Mouse (Mus musculus) liver, embryonic 15.5 days (tissue): ENCODE data around the gene Zfp709. TPM values are rescaled to one million over a fixed set of nuclear protein-coding genes. Genes with fewer than 3 reads are reported as not detected.
A peak's percentile ranks its signal among the peaks of the same experiment; 100 is the strongest.
"Not testable (repeated sequence)": the region's sequence is repeated elsewhere in the genome, so short reads cannot be mapped to it uniquely, and the experiment has no call there.

Experiments used
- ATAC-seq: fragments of 200-750 bp; cut with Nextera tagmentation; 2 replicates; pipeline ENCODE4 v1.8.0; 2017; ENCODE audit warnings: moderate number of reproducible peaks, mild to moderate bottlenecking, moderate library complexity; ENCODE audit not compliant: insufficient read depth
- H3K27ac ChIP-seq: fragments of 300-500 bp; sonication (generic); replicated peaks from 2 replicates; pipeline ENCODE4 v1.5.1; 2015; ENCODE audit warnings: mild to moderate bottlenecking, inconsistent platforms
- H3K27me3 ChIP-seq: fragments of 300-500 bp; sonication (generic); 2 replicates; pipeline ENCODE4 v1.6.1; 2015; ENCODE audit warnings: mild to moderate bottlenecking, inconsistent platforms
- H3K36me3 ChIP-seq: fragments of 300-500 bp; sonication (generic); replicated peaks from 2 replicates; pipeline ENCODE4 v1.6.1; 2015; ENCODE audit warnings: moderate library complexity, mild to moderate bottlenecking, inconsistent platforms
- H3K4me1 ChIP-seq: fragments of 300-500 bp; sonication (generic); replicated peaks from 2 replicates; pipeline ENCODE4 v1.6.1; 2015; ENCODE audit warnings: inconsistent platforms
- H3K4me2 ChIP-seq: fragments of 300-500 bp; sonication (generic); 2 replicates; pipeline ENCODE4 v1.6.1; 2015; ENCODE audit warnings: moderate library complexity, mild to moderate bottlenecking, inconsistent platforms
- H3K4me3 ChIP-seq: fragments of 300-500 bp; sonication (generic); replicated peaks from 2 replicates; pipeline ENCODE4 v1.5.1; 2015; ENCODE audit warnings: mild to moderate bottlenecking, inconsistent platforms
- H3K9ac ChIP-seq: fragments of 300-500 bp; sonication (generic); 2 replicates; pipeline ENCODE4 v1.6.1; 2015; ENCODE audit warnings: moderate library complexity, mild to moderate bottlenecking, inconsistent platforms
- H3K9me3 ChIP-seq: fragments of 300-500 bp; sonication (generic); replicated peaks from 2 replicates; pipeline ENCODE4 v1.6.1; 2016; ENCODE audit warnings: inconsistent platforms
- WGBS: fragments of 180-500 bp; shearing (Covaris S2); methylation state at CpG from one replicate; pipeline ENCODE4 v1.1.7; 2015; ENCODE audit warnings: mixed read lengths; ENCODE audit not compliant: insufficient replicate concordance; 5-methylcytosine and 5-hydroxymethylcytosine counted together
- polyA plus RNA-seq: library from polyadenylated mRNA; unstranded; fragments of >200 nt; fragmentation: Nextera tagmentation; extraction: Ambion mirVana; gene quantifications from 2 replicates; pipeline ENCODE4 v1.2.1, GENCODE M21; 2015

Zfp709 gene
- polyA plus RNA-seq, 1 experiment from 2014 or later: 1.8 TPM

DNA sequence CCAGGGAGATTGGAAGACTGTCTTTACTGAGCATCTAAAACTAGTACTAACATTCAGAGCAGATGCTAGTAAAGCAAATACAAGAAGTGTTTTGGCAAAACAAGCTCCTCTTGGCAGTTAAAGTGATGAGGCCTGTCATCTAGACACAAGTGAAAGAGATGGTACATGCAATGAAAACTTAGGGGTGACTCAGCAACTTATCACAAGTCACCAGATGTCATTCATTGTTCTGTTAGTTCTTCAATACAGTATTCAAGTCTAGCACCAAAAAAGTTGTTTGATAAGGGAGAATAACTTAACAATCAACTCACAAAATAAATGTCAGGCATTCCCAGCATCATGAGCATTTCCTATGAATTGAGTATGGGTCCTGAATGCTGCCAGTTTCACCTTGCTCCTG, 46.0 kb downstream of the Zfp709 start:
- ATAC-seq: no peak
- Histone ChIP-seq H3K4me1 (peaks cover 20% of the 10 kb centered on the region), H3K27ac (no peak overlapping the region; the same call in 1 of the 2 replicates), H3K9ac (no peak overlapping the region), H3K4me3 (no peak overlapping the region), H3K36me3 (peaks cover 40% of the 10 kb centered on the region), H3K27me3 (no peaks in the 10 kb centered on the region), H3K4me2 (no peak overlapping the region), H3K9me3 (no peaks in the 10 kb centered on the region)

DNA sequence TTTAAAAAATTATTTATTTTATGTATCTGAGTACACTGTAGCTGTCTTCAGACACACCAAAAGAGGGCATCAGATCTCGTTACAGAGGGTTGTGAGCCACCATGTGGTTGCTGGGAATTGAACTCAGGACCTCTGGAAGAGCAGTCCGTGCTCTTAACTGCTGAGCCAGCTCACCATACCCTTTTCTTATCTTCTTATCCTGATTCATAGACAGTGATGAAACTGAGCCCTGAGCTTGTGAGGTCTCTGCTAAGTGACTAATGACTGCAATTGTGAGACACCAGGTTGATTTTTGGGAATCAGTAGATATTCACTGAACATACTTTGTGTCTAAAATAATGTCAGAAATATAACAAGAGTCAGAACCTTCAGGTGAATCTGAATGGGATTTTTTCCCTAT, 56.2 kb downstream of the Zfp709 start:
- not testable (repeated sequence) for H3K4me2 ChIP-seq, H3K9ac ChIP-seq, H3K27ac ChIP-seq, H3K4me3 ChIP-seq, H3K27me3 ChIP-seq, H3K36me3 ChIP-seq, H3K4me1 ChIP-seq, ATAC-seq, H3K9me3 ChIP-seq
- WGBS: 59% methylated on average over 2 of the region's 2 CpGs

DNA sequence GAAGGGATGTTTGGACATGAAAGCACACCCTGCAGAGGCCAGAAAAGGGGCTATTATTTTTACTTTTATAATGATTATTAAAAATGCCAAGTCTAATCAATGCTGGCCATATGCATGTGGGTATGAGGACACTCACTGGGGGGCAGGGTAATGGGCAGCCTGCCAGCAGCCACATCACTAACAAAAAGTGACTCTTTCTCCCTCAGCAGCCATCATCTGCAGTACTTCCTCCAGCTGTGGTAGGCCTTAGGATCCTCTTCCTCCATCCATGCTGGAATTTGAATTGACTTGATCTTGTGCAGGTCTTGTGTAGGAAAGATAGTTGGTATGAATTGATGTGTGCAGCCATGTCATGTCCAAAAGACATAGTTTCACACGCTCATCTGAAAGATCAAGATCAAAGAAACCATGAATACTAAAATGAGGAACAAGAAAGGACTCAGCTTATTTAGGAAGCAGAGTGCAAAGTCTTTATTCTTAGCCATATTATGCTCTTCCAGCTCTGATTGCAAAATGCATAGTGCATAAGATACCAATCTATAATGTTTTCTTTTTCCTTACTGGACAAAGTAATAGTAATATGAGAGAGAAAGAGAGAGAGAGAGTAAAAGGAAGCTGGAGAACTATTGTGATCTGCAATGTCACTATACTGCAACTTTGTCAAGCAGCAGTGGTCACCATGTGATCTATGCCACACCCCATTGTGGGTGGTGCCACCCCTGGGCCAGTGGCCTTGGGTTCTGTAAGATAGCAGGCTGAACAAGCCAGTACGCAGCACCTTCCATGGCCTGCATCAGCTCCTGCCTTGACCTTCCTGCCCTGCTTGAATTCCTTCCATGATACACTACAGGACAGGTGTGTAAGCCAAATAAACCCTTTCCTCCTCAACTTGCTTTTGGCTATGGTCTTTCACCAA, 58.7 kb downstream of the Zfp709 start:
- no peak overlapping the region for H3K27ac ChIP-seq
- no peaks in the 10 kb centered on the region for H3K9me3 ChIP-seq
- no peak overlapping the region for H3K9ac ChIP-seq
- no peak overlapping the region for H3K4me2 ChIP-seq
- H3K4me1 ChIP-seq: peaks cover 10% of the 10 kb centered on the region; the same call in 1 of the 2 replicates
- H3K4me3 ChIP-seq: no peak overlapping the region
- H3K27me3 ChIP-seq: peaks cover 3% of the 10 kb centered on the region
- peak; percentile 70 for ATAC-seq
- 26% methylated on average over 2 of the region's 2 CpGs for WGBS
- no peaks in the 10 kb centered on the region for H3K36me3 ChIP-seq

GRCm38 (mm10) chr8:71941776-71942175, 60.0 kb downstream of the Zfp709 start:
- 69% methylated on average over 1 of the region's 1 CpGs for WGBS
- no peak overlapping the region for H3K9ac ChIP-seq

More at GRCm38 (mm10) chr8:71941776-71942175, 60.0 kb downstream of the Zfp709 start:
- peaks cover 10% of the 10 kb centered on the region; the same call in 1 of the 2 replicates for H3K4me1 ChIP-seq
- ATAC-seq: no peak
- no peak overlapping the region for H3K4me3 ChIP-seq
- no peaks in the 10 kb centered on the region for H3K9me3 ChIP-seq
- H3K36me3 ChIP-seq: no peaks in the 10 kb centered on the region
- H3K27ac ChIP-seq: no peak overlapping the region
- peaks cover 3% of the 10 kb centered on the region for H3K27me3 ChIP-seq
- H3K4me2 ChIP-seq: no peak overlapping the region

Other genes with a start within 250 kb of the Zfp709 start
- 0.16 and 0.20 TPM in 2 replicates for gene Unc13a, start 210.3 kb upstream of the Zfp709 start, polyA plus RNA-seq
- gene Jak3, start 205.7 kb upstream of the Zfp709 start, polyA plus RNA-seq: 6.4 and 6.9 TPM in 2 replicates
- gene Insl3, start 192.8 kb upstream of the Zfp709 start, polyA plus RNA-seq: 2.2 and 3.0 TPM in 2 replicates
- 4.1 and 5.2 TPM in 2 replicates for gene B3gnt3, start 180.2 kb upstream of the Zfp709 start, polyA plus RNA-seq
- gene Fcho1, start 156.3 kb upstream of the Zfp709 start, polyA plus RNA-seq: 23.0 and 25.0 TPM in 2 replicates
- 0.94 and 1.1 TPM in 2 replicates for gene Zfp882, start 26.6 kb downstream of the Zfp709 start, polyA plus RNA-seq
- 7.8 and 8.6 TPM in 2 replicates for gene Zfp617, start 26.6 kb downstream of the Zfp709 start, polyA plus RNA-seq
- gene Zfp961, start 69.0 kb downstream of the Zfp709 start, polyA plus RNA-seq: 6.5 and 7.7 TPM in 2 replicates
- 3.2 and 4.3 TPM in 2 replicates for gene Cyp4f18, start 127.6 kb downstream of the Zfp709 start, polyA plus RNA-seq
- not detected in 2 replicates for gene Olfr372, start 159.2 kb downstream of the Zfp709 start, polyA plus RNA-seq
- not detected in 2 replicates for gene Olfr373, start 201.2 kb downstream of the Zfp709 start, polyA plus RNA-seq
- gene Olfr374, start 225.0 kb downstream of the Zfp709 start, polyA plus RNA-seq: 0.03 and 0.05 TPM in 2 replicates